Comparison of ENCODE assay signal across 18 mouse cellular contexts in the genomic region with DNA sequence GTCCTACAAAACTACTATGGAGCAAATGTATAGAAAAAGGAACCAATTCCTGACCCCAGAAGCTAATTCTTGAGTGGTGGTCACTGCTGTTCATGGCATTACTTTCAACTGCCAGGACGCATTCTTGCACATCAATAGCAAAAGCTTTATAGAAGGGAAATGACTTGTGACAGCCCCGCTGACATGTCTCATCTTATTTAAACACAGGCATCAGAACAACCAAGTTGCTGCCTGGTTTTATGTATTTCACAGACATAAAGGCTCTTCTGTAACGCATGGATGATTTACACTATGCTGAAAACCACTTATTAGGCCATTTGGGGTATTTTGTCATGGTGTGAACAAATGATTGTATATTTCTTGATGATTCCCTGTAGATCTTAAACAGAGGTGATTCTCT.
"Had no signal": no experiment of that assay in that cellular context is flagged by ENCODE, and none has a peak within 500 bp of the region (broad histone marks: within the 10 kb centered on the region; RNA-seq: fewer than 3 reads in every experiment).

No protein-coding gene starts in this region.

- H3K27ac ChIP-seq: liver, embryonic 12.5 days; liver, embryonic 14.5 days; midbrain, embryonic 10.5 days; midbrain, embryonic 12.5 days; neural tube, embryonic 13.5 days; neural tube, embryonic 15.5 days had no signal

- H3K4me3 ChIP-seq: liver, embryonic 12.5 days; midbrain, embryonic 10.5 days; midbrain, embryonic 12.5 days; myocyte; neural tube, embryonic 13.5 days; neural tube, embryonic 15.5 days had no signal

- H3K36me3 ChIP-seq: liver, embryonic 12.5 days; midbrain, embryonic 10.5 days; midbrain, embryonic 12.5 days; neural tube, embryonic 13.5 days; neural tube, embryonic 15.5 days had no signal

- H3K4me1 ChIP-seq: liver, embryonic 12.5 days; midbrain, embryonic 10.5 days; midbrain, embryonic 12.5 days had no signal

- ATAC-seq: liver, embryonic 12.5 days had no signal

- H3K27me3 ChIP-seq: liver, embryonic 12.5 days; midbrain, embryonic 12.5 days; neural tube, embryonic 13.5 days; neural tube, embryonic 15.5 days had no signal

- H3K9ac ChIP-seq: liver, embryonic 12.5 days; liver, embryonic 14.5 days; lung, embryonic 14.5 days; midbrain, embryonic 12.5 days; neural tube, embryonic 13.5 days; neural tube, embryonic 15.5 days had no signal

- DNase-seq: lung, adult 18-20 months; lung, embryonic 14.5 days; lung, postnatal 10 days; lung, postnatal 4 days; right cerebral cortex, adult 18-20 months; right cerebral cortex, postnatal 25 days; right cerebral cortex, postnatal 4 days; spleen, adult 18-20 months; thymus, adult 18-20 months; thymus, postnatal 14 days; thymus, postnatal 4 days had no signal

- H3K4me2 ChIP-seq: liver, embryonic 12.5 days; lung, embryonic 14.5 days; midbrain, embryonic 12.5 days; neural tube, embryonic 13.5 days; neural tube, embryonic 15.5 days had no signal

- H3K9me3 ChIP-seq: liver, embryonic 12.5 days; midbrain, embryonic 10.5 days; neural tube, embryonic 15.5 days had no signal
